Mouse (Mus musculus) limb, embryonic 14.5 days (tissue): ENCODE measurements around the gene Mrpl58. TPM values are rescaled to one million over a fixed set of nuclear protein-coding genes. Genes with fewer than 3 reads are reported as not detected.
A peak's percentile ranks its signal among the peaks of the same experiment; 100 is the strongest.

Experiments
- ATAC-seq: fragments of 200-750 bp; cut with Nextera tagmentation; 2 replicates; pipeline ENCODE4 v1.8.0; 2017; ENCODE audit warnings: low read depth, moderate number of reproducible peaks, moderate TSS enrichment; ENCODE audit not compliant: low FRiP score
- DNase-seq: peaks from one replicate; pipeline ENCODE4 v3.0.0-alpha.2; 2015; ENCODE audit warnings: low spot score
- H3K27ac ChIP-seq: fragments of 300-500 bp; sonication (generic); replicated peaks from 2 replicates; pipeline ENCODE4 v1.5.1; 2014; ENCODE audit warnings: low read depth, mild to moderate bottlenecking, low read length, moderate library complexity, mixed read lengths
- H3K27me3 ChIP-seq: fragments of 300-500 bp; sonication (generic); 2 replicates; pipeline ENCODE4 v1.6.1; 2014; ENCODE audit warnings: low read length, mixed read lengths; ENCODE audit not compliant: control insufficient read depth, insufficient read depth
- H3K36me3 ChIP-seq: fragments of 300-500 bp; sonication (generic); 2 replicates; pipeline ENCODE4 v1.6.1; 2014; ENCODE audit warnings: mild to moderate bottlenecking, low read length, moderate library complexity, mixed read lengths; ENCODE audit not compliant: control insufficient read depth, insufficient read depth
- H3K4me1 ChIP-seq: fragments of 300-500 bp; sonication (generic); 2 replicates; pipeline ENCODE4 v1.6.1; 2014; ENCODE audit warnings: antibody characterized with exemption, low read length, mixed read lengths; ENCODE audit not compliant: control insufficient read depth, insufficient read depth
- H3K4me2 ChIP-seq: fragments of 300-500 bp; sonication (generic); replicated peaks from 2 replicates; pipeline ENCODE4 v1.6.1; 2014; ENCODE audit warnings: low read depth, mild to moderate bottlenecking, low read length, moderate library complexity; ENCODE audit not compliant: severe bottlenecking
- H3K4me3 ChIP-seq: fragments of 300-500 bp; sonication (generic); replicated peaks from 2 replicates; pipeline ENCODE4 v1.5.1; 2014; ENCODE audit warnings: low read length
- H3K9ac ChIP-seq: fragments of 300-500 bp; sonication (generic); 2 replicates; pipeline ENCODE4 v1.6.1; 2014; ENCODE audit warnings: mild to moderate bottlenecking, low read depth, low read length, moderate library complexity; ENCODE audit not compliant: severe bottlenecking
- H3K9me3 ChIP-seq: fragments of 300-500 bp; sonication (generic); 2 replicates; pipeline ENCODE4 v1.6.1; 2016; ENCODE audit warnings: low read length; ENCODE audit not compliant: control insufficient read depth
- POLR2A ChIP-seq: fragments of 200-500 bp; IDR thresholded peaks from 2 replicates; pipeline ENCODE4 v1.8.0; 2012; ENCODE audit warnings: inconsistent platforms, mild to moderate bottlenecking, moderate library complexity, borderline replicate concordance; ENCODE audit not compliant: insufficient read depth, insufficient read length; ENCODE audit errors: extremely low read depth
- WGBS: fragments of 180-500 bp; shearing (Covaris S2); extraction: QIAGEN DNeasy Blood & Tissue Kit; methylation state at CpG from one replicate; pipeline ENCODE4 v1.1.7; 2014; 5-methylcytosine and 5-hydroxymethylcytosine counted together
- polyA plus RNA-seq, 2 experiments: library from polyadenylated mRNA; depleted of rRNA in 1 of 2; stranded (reverse) in 1 of 2; unstranded in 1 of 2; fragments of >200 nt; fragmentation: Nextera tagmentation in 1 of 2; extraction: Ambion mirVana in 1 of 2; gene quantifications; 2 replicates each; pipeline versions ENCODE4 v1.2.1 to v1.2.3; 2012 to 2014

Mrpl58 gene
- polyA plus RNA-seq, 2 experiments, result 92.2 to 169 TPM

- H3K4me2 ChIP-seq, result no peak overlapping the region
- H3K4me3 ChIP-seq, result no peak overlapping the region
- H3K4me1 ChIP-seq, result peaks cover 6% of the 10 kb centered on the region; the same call in 1 of the 2 replicates
- no peak overlapping the region for H3K9ac ChIP-seq
- H3K9me3 ChIP-seq, result no peaks in the 10 kb centered on the region
- ATAC-seq (no peak), DNase-seq (no peak)
- H3K27ac ChIP-seq, result no peak overlapping the region
- H3K36me3 ChIP-seq, result no peaks in the 10 kb centered on the region
- H3K27me3 ChIP-seq, result peaks cover 22% of the 10 kb centered on the region
- 60% methylated on average over 7 of the region's 7 CpGs for WGBS
- no peak for TF ChIP-seq POLR2A
These were observed 26.8 kb upstream of the Mrpl58 start for GRCm38 (mm10) chr11:115376722-115377121.

GRCm38 (mm10) chr11:115377254-115377653, 26.3 kb upstream of the Mrpl58 start:
- Histone ChIP-seq H3K36me3 (no peaks in the 10 kb centered on the region), H3K9me3 (no peaks in the 10 kb centered on the region), H3K27me3 (peaks cover 22% of the 10 kb centered on the region), H3K9ac (no peak overlapping the region), H3K27ac (no peak overlapping the region), H3K4me2 (no peak overlapping the region), H3K4me1 (peaks cover 6% of the 10 kb centered on the region; the same call in 1 of the 2 replicates), H3K4me3 (no peak overlapping the region)
- WGBS, result 84% methylated on average over 4 of the region's 4 CpGs
- DNase-seq (no peak), ATAC-seq (no peak)
- no peak for TF ChIP-seq POLR2A

DNA sequence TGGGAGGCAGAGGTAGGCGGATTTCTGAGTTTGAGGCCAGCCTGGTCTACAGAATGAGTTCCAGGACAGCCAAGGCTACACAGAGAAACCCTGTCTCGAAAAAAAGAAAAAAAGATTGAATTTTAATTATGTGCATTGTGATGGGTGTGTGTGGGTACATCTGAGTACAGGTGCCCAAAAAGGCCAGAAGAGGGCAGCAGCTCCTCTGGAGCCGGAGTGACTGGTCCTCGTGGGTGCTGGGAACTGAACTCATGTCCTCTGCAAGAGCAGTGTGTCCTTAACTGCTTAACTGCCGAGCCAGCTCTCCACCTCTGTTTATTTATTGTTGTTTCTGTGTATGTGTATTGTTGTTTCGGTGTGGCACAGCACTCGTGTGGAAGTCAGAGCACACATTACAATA, 25.7 kb upstream of the Mrpl58 start:
- H3K4me1 ChIP-seq, result peaks cover 10% of the 10 kb centered on the region
- no peak overlapping the region for H3K4me2 ChIP-seq
- ATAC-seq (no peak), DNase-seq (no peak)
- no peaks in the 10 kb centered on the region for H3K9me3 ChIP-seq
- peaks cover 22% of the 10 kb centered on the region for H3K27me3 ChIP-seq
- no peaks in the 10 kb centered on the region for H3K36me3 ChIP-seq
- no peak overlapping the region for H3K4me3 ChIP-seq
- H3K9ac ChIP-seq, result no peak overlapping the region
- H3K27ac ChIP-seq, result no peak overlapping the region
- no peak for TF ChIP-seq POLR2A
- WGBS, result 80% methylated on average over 7 of the region's 7 CpGs

GRCm38 (mm10) chr11:115381276-115381675, 22.3 kb upstream of the Mrpl58 start:
- Histone ChIP-seq H3K9me3 (no peaks in the 10 kb centered on the region), H3K4me1 (peaks cover 18% of the 10 kb centered on the region), H3K9ac (no peak overlapping the region), H3K4me3 (peak overlapping the region; percentile 81), H3K27ac (no peak overlapping the region), H3K36me3 (no peaks in the 10 kb centered on the region), H3K4me2 (peak overlapping the region; percentile 79), H3K27me3 (no peaks in the 10 kb centered on the region)
- DNase-seq, result no peak
- ATAC-seq, result no peak
- 6% methylated on average over 9 of the region's 9 CpGs for WGBS
- TF ChIP-seq POLR2A, result no peak

DNA sequence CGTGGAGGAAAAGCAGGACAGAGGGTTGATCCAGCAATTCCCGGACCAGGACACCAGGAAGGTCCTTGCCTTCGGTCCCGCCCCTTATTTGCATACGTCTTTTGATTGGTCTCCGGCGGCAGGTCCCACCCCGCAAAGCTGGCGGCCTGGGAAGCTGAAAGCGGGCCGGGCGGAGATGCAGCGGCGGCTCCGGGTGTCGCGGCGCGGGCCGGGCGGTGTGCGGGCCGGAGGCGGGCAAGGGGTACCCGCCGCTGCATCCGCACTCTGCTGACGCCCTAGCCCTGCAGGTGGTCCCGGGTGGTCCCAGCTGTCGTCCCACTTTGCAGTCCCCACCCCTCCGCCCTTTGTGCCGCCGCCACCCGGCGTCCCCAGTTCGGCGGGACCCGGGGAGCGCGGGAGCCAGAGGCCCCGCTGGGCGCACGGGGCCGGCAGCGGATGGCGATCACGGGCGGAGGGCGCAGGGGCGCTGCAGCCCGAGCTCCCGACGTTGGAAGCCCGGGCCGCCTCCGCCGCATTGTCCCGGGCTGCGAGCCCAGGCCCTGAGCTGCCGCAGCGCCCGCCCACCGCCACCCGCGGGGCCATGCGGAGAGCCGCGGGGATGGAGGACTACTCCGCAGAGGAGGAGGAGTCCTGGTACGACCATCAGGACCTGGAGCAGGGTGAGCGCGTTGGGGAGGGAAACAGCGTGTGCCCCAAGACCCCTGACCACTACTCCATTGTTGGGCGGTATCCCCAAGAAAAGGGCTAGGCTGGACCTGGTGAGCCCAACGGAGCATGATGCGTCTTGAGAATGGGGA, 21.6 kb upstream of the Mrpl58 start, which contains the start of gene Cdr2l:
TSS of gene Cdr2l (plus strand) at position 174 of the 797 bp plus-strand sequence.
- Histone ChIP-seq H3K9me3 (no peaks in the 10 kb centered on the region), H3K36me3 (no peaks in the 10 kb centered on the region), H3K9ac (peak within 1 kb of the TSS; percentile 88), H3K27ac (peak within 1 kb of the TSS; percentile 87), H3K4me1 (peaks cover 18% of the 10 kb centered on the region), H3K4me2 (peak within 1 kb of the TSS; percentile 79), H3K4me3 (peak within 1 kb of the TSS; percentile 81), H3K27me3 (no peaks in the 10 kb centered on the region)
- ATAC-seq, result peak; percentile 95
- DNase-seq, result peak; percentile 87
- TF ChIP-seq POLR2A, result peak; percentile 83; the same call in 1 of the 2 replicates
- WGBS, result under 1% methylated on average over 38 of the region's 76 CpGs

DNA sequence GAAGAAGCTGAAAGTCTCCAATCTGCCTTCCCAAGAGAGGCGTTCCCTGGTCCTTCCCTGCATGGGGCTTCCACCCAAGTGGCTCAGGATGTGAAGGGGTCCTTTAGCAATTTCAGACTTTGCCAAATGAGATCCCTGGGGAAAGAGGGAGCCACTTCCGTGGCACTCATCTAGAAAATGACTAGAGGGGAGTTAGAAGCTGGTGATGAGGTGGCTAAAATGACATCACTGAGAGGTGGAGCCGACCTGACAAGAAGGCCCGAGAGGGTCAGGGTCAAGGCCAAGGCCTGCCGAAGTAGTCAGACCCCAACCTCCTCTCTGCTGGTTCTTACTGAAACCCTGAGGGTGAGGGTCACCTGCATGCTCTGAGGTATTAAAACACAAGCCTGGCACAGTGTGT, 20.7 kb upstream of the Mrpl58 start:
- peak overlapping the region; percentile 81 for H3K4me3 ChIP-seq
- WGBS, result 24% methylated on average over 5 of the region's 5 CpGs
- peak overlapping the region; percentile 79 for H3K4me2 ChIP-seq
- peaks cover 18% of the 10 kb centered on the region for H3K4me1 ChIP-seq
- H3K27ac ChIP-seq, result no peak overlapping the region
- DNase-seq, result no peak
- H3K9ac ChIP-seq, result peak overlapping the region; percentile 88
- no peaks in the 10 kb centered on the region for H3K27me3 ChIP-seq
- TF ChIP-seq POLR2A, result no peak
- no peak for ATAC-seq
- H3K36me3 ChIP-seq, result no peaks in the 10 kb centered on the region
- no peaks in the 10 kb centered on the region for H3K9me3 ChIP-seq
